Mouse (Mus musculus): ENCODE data around the gene Kirrel. TPM values are rescaled to one million over a fixed set of nuclear protein-coding genes. Genes with fewer than 3 reads are reported as not detected.
"Not testable (repeated sequence)": the region's sequence is repeated elsewhere in the genome, so short reads cannot be mapped to it uniquely, and the experiment has no call there.

Kirrel gene
- total RNA-seq, 2 experiments from 2014 or later = 19.5 to 19.6 TPM

DNA sequence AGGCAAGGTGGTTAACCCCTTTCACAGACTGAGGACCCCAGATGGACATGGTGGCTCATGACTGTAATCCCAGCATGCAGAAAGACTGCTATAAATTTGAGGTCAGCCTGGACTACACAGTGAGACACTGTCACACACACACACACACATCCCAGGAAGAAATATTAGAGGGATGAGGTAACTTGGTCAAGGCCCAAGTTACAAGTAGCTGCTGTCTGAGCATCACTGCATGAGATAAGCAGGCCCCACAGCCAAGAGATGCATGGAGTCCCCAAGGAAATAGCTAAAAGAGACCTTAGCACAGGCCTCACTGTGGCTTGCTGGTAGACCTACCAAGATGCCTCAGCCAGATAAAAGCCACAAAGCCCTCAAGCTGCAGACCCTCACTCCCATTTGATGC, 39.6 kb downstream of the Kirrel start:
- no peak for DNase-seq

DNA sequence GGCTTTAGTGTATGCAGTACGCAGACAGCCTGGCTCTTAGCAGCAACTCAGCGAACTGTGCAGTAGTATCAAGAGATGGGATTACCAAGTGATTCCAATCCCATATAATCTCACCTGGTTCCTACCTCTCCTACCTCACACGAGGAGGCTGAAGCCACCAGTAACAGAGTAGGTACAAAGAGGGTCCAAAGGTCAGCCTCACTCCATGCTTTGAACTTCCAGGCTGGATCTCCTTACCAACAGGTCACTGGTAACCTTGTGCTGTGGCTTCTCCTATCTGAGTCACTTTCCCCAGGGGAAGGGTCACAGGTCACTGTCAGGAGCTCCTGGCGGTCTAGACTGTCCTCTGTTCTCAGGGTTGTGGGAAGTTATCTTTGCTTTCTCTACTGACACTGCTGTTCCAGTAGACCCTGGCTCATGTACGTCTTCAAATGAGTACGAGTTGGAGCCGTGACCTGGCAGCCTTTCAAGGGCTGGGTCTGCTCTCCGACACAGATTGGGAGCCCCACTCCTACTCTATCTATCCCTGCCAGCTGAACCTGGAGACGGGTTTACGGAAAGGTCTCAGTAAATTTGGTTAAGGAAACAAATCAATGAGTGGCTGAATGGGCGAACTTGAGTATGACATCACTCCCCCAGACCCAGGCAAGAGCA, 42.7 kb downstream of the Kirrel start:
- peak; percentile 50 for DNase-seq

DNA sequence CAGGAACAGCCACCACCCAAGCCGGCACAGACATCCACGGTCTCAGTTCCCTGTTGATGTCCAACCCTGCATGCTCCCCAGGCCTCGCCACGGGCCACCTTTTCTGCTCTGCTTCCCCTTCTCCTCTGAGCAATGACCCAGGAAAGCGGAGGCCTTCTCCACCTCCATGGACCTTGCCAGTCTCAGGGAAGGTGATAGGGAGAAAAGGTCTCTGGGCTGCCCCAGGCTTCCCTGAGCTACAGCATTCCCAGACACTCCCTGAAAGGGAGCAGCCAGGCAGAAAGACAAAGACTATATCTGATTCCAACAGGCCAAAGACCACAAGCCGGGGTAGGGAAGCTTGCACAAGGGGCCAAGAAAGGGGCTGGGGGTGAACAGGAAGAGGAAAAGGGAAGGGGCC, 43.6 kb downstream of the Kirrel start:
- no peak for DNase-seq

DNA sequence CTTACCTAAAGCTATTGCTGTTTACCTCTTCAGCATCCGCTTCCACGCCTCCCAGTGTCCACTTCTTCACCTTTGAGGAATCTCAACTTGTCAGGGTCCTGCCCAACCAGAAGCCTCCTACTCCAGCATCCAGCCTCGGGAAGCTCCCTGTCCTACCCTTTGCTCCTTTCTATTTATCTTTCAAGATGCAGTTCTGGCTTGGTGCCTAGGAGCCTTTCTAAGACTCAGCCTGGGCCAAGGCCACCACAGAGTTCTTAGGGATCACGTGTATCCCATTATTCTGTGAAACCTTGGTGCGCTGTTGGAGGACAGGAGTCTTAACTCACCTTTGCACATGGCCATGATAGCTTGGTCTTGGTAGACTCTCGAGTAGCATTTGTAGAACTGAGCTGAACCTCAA, 50.8 kb downstream of the Kirrel start:
- no peak for DNase-seq

DNA sequence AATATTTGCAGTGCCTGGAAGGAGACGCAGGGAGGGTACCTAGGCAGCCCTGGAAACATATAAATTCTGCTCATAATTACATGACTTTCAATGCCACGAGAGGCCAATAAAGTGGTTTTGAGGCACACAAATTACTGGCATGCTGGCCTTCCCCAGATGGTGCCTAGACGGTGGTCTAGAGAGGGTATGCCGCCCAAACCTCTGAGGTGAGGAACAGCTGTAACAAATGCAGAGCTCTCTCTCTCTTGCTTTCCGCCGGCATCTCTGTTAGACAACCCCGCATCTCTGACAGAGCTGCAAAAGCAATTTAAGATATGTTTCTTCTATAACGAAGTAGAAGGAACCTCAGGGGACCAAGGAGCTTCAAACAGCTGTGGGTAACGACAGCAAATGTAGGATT, 56.3 kb downstream of the Kirrel start:
- DNase-seq = no peak

DNA sequence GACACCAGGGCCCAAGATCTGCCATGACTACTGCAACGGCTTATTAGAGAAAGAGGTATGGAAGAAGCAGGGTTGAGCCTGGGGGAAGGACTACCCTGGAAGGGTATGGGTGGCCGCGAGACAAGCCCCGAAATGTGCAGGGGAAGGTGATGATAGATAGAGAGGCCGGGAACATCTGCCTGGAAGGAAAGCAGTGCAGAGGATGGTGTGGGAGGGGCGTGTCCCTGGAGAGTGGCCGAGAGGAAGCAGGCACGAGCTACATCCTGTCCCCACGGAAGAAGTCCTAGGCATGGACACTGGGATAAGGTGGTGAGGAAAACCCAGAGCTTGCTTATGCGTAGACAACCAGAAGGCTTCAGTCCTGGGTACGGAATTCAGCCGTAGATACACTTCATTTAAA, 56.9 kb downstream of the Kirrel start:
- DNase-seq = peak; percentile 50

DNA sequence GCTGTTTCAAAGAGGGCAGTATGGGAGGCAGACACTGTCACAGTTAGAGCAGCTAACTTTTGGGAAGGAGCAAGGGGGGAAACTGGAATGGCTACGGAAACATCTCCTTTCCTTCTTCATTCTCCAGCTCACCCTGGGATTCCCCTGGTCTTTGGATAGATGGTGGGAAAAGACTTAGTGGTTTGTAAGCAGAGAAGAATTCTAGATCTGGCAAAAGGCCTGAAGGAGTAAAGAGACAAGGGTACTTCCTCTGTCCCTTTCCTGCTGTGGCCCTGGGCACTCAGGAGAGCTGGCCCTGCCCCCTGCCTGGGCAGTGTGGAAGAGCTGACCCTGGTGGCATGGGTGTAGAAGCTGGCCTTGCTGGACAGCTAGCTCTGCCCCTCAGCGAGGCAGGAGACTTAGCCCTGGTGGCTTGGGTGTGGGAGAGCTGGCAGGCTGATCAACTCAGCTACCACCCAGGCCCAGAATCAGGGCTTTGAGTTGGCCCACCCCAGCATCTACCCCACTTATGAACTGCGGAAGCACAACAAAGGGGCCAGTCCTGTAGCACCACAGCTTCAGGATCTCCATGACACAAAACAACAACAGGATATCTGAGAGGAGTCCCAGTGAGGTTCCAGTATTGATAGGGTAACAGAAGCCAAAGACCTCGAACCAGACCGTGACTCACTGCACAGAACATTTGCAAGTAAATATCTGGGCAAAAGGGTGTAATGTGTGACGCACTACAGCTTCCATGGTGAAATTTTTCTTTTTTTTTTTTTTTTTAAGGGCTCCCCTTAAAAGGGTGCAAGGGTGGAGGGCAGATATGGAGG, 58.6 kb downstream of the Kirrel start:
- no peak for DNase-seq

DNA sequence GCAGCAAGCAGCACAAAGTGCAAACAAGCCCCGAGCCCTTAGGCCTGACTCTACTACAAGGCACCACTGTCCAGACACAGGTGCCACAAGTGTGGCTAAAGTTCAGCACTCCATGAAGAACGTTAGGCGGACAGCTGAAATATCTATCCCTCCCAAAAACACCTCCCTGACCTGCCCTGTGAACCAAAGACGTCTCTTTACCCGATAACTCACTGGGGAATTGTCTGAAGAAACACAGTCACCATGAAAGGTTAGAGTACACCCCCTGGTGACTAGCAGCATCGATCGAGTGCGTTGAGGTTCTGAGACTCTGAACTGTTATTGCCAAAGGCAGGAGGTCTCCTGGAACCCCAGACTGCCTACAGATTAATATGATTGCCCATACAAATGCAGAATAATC, 59.3 kb downstream of the Kirrel start:
- no peak for DNase-seq

DNA sequence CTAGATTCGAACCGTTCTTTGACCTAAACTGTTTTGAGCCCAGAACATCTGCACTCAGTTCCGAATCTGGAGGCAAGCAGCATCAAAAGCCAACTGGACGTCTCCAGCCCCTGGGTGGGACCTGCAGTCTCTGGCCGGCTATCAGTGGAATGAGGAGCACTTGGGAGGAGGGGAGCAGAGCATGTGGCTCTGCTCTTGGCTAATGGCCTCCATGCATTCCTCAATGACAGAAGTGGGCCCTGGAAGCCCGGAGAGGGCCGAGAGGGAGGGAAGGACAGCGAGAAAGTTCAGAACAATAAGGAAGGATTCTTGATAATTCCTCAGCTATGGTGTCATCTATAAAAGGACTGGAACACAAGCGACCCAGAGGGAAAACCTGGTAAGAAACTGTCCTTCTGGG, 59.7 kb downstream of the Kirrel start:
- DNase-seq = peak; percentile 62

DNA sequence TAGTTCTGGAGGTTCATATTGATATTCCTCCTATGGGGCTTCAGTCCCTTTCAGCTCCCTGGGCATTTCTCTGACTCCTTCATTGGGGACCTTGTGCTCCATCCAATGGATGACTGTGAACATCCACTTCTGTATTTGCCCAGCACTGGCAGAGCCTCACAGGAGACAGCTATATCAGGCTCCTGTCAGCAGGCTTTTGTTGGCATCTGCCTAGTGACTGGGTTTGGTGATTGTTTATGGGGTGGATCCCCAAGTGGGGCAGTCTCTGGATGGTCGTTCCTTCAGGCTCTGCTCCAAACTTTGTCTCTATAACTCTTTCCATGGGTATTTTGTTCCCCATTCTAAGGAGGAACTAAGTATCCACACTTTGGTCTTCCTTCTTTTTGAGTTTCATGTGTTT, 60.7 kb downstream of the Kirrel start:
- not testable (repeated sequence) for DNase-seq

DNA sequence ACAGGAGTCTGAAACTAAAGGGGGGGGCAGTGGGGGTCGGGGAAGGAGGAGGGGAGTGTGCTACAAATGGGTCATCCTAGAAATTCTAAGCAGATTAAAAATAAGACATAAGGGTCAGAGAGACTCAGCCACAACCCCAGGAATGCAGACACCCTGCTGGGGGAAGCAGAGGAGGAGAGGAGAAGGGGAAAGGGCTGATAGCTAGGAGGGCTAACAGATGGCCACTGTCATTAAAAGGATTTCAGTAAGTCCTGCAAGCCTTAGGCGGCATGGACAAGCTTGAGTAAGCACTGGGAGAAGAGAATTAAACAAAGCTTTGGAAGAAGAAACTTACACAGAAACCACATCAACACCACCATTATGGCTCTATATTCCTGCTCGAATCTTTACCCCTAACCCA, 62.3 kb downstream of the Kirrel start:
- DNase-seq = no peak

DNA sequence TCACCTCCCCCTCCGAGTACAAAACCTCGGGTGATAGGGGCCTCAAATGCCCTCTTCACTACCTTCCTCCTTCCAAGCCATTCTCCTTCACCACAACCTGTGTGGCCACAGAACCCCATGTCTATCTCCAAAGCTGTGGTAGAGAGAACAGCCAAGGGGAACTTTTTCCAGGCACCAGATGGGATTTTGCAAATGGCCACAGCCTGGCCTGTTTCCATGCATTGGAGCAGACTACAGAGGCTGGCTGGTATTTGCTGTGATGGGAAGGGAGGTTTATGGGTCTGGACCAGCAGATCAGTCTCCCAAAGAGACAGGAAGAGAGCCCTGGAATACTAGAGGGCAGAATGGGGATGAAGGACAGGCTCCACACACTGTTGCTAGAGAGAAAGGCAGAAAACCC, 69.7 kb downstream of the Kirrel start:
- no peak for DNase-seq

DNA sequence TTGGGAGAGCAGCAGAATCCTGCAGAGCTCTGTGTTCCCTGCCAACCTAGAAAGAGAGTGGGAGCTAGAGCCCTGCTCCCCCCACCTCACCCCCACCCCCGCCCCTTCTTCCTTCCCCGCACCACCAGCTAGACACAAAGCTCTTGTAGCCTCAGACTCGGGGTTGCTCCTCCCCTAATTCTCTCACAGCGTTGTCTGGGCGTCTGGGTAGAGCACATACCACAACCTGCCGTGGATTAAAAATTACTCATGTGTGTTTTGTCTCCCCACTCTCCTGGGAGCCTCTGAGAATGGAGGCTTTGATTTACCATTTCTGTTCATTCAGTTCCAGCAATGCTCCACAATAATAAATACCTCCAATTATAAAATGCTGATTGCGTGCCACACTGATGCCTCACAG, 72.2 kb downstream of the Kirrel start:
- DNase-seq = no peak

DNA sequence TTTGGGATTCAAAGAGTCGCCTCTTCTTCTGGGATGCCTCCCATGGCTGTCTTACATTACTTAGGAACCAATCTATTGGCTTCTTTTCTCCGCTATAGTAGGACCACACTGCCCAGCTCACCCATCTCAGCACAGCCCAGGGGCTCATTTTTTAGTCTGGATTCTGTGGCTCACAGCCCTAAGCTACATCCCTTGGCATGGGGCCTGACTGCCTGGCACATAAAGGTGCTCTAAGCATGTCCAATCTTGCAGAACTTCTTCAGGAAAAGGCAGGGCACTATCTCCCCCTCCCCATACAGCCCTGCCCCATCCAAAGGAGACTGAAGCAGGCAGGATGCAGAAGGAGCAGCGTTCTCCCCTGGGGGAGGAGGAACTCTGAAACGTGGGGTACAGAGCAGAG, 73.6 kb downstream of the Kirrel start:
- DNase-seq = no peak

DNA sequence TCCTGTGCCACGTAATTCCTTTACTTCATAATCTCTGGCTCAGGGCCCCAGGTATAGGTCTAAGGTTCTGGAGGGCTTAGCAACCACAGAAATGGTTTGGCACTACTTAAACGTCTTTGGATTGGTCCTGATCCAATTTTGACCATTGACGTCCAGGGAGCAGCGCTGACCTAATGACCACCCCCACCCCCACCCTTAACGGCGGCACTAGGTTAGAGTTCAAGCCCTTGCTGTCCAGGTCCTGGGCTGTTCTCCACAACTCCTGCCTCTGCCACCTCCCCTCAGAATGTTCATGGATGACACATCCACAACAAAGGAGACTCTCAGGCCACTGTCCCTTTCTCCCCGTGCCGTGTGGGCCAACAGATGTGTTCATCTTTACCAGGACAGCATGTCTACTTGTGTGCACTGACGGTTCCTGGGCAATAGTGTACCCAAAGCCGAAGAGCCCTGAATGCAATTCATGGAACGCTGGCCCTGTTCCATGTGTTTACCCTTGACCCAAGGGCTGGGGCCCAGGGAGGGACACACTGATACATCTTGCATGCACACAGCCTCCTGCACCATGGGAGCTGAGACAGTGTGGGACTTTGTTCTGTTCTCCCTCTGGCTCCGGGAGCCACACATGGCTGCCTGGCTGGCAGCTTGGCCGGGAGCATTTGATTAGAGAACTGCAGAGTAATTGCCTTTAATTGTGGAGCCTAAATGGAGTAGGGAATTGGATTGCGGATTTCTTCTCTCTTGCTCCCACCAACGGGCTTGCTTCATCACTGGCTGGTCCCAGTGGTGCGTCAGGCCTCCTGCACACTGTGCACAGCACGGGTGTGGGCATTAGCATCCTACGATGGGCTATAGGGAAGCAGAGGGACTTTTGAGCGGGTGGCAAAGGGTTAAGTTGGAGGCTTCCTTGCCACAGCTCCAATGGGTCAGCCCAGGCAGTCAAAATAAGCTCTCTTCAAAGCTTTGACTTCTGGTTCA, 76.3 kb downstream of the Kirrel start:
- no peak for DNase-seq

DNA sequence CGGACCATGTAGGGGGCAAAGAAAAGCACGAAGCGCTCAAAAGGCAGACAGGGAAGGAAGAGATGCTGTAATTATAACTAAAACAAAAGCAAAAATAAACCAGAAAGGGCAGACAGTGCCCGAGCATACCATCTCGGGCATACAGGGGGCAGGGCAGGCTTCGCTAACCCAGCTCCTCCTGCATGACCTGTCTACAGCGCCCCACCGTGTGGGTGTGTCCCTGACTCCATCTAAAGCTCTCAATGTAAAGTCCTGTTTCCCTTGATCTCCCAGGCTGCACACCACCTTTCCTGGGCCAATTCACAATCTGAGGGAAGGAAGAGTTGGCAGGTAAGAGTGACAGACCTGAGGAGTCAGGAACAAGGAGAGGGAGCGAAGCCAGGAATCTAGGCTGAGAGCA, 77.3 kb downstream of the Kirrel start:
- no peak for DNase-seq

DNA sequence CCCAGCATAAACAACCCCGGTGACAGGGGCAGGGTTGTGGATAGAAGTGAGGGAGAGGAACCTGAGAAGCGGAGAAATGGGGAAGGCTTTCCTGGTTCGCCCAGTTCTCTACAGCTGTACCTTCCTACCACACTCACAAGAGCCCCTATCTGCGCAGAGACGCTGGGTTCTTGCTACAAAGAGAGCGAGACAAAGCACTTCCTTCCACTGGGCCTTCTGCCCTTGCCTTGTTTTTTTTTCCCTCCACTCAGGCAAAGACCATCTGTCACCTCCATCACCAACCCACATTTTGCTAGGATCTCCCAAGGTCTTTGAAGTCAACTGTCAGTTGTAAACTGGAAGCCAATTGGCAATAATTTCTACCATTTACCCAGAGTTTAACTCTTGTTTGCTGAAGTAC, 80.8 kb downstream of the Kirrel start:
- no peak for DNase-seq

DNA sequence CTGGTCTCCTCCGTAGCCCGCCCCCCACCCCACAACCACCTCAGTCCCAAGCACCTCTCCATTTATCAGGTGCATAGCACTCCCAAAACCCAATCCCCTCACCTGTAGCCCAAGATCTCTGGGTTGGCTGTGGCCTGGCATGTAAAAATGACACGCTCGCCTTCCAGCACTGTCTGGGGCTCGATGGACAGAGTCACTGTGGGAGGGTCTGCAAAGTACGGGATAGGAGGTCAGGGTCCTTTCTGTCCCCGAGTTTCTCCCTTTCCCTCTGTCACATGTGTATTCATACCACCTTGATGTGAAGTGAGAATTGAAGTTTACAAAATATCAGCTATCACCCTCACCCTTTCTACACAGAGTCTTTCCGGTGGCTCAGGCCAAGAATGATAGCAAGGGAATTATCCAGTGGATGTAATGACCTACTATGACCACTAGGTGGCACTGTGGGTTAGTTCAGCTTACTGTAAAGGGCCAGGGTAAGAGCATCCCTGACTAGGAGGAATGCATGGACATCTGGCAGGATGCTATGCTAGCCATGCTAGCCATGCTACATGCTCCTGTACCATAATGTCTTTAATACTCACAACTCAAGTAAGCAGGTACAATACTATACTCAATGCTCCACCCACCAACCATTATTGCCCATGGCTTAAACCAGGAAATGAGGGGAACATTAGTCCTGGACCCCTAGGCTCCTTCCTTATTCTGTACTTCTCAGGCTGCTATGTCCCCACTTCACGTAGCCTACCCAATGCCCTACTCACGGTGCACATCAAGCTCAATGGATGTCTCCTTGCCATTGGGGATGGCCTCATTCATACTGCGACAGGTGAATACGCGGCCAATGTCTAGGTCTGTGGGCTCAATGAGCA, 84.6 kb downstream of the Kirrel start:
- peak; percentile 81 for DNase-seq

DNA sequence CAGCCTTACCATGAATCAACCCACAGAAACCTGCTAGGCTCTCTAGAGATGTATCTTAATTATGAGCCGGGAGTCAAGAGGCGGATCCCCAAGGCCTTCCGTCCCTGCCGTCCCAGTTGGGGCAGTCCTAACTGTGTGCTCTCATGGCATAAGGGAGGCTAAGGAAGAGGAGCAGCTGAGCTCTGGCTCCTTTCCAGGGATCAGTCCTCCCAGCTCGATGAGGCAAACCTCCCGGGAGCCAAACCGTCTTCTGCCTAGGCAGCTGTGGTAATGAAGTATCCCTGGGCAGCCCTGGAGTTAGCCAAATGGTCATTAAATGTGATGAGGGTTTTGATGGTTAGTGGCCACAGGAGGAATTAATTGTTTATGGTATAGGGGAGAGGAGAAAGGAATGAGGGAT, 87.4 kb downstream of the Kirrel start:
- DNase-seq = peak; percentile 42

DNA sequence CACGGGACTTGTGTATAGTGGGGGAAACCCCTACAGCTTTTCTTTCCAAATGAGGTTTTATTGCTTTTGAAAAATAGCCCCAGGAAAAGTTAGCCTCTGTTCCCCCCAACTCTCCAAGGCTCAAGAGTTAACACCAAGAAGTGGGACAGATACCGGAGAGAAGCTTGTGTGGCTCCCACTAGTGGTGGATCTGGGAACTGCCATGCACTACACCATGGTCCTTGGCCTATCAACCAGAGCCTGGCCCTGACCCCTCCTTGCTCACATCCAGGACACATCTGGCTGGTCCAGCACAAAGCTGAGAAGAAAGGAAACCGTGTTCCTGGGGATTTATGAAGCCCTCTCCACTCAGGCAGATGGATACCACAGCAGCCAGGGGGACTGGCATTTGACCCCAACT, 92.3 kb downstream of the Kirrel start:
- peak; percentile 78 for DNase-seq

DNA sequence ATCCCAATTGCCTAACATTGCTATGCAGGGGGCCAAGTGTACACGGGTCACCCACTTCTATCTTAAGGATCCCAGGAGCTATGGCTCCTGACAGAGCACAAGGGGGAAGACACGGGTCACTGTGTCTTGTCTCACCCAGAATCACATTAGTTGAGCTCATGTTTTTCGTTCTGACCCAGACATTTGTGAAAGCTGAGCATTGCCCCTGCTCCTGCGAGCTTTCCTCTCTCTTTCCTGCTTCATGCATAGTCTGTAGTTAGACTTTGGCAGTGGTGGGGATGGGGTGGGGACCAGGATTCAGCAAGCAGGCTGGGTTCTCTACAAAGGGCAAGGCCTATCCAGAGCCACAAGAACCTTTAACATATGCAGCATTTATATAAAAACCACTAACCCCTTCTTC, 94.8 kb downstream of the Kirrel start:
- DNase-seq = no peak

DNA sequence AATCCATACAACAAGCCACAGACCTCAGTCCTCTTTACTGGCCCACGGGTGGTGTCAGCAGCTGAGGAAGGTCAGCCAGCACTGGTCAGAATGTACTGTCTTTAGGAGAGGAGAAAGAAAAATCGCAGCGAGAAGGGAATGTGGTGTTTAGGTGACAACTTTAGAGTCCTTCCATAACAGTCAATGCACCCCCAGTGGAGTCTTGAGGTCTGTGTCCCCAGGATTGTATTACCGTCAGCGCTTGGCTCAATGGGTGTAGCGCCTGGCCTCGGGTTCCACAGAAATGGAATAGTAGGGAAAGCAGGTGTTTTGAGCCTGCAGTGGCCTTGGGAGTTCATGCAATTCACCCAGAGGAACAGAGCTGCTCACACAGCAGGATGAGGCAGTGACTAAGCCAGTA, 95.2 kb downstream of the Kirrel start:
- DNase-seq = no peak

Measured in heart, postnatal 4 days (tissue).